Mouse (Mus musculus) hindbrain, embryonic 13.5 days (tissue): ENCODE measurements around the gene Col19a1. TPM values are rescaled to one million over a fixed set of nuclear protein-coding genes. Genes with fewer than 3 reads are reported as not detected.

Source experiments
- ATAC-seq: fragments of 200-750 bp; cut with Nextera tagmentation; 2 replicates; pipeline ENCODE4 v1.8.0; 2017; ENCODE audit warnings: moderate TSS enrichment; ENCODE audit not compliant: low FRiP score
- H3K27ac ChIP-seq: fragments of 300-500 bp; sonication (generic); 2 replicates; pipeline ENCODE4 v1.5.1; 2015; ENCODE audit warnings: inconsistent platforms, mild to moderate bottlenecking, moderate library complexity
- H3K27me3 ChIP-seq: fragments of 300-500 bp; sonication (generic); 2 replicates; pipeline ENCODE4 v1.6.1; 2015; ENCODE audit warnings: mild to moderate bottlenecking, inconsistent platforms
- H3K36me3 ChIP-seq: fragments of 300-500 bp; sonication (generic); 2 replicates; pipeline ENCODE4 v1.6.1; 2015; ENCODE audit warnings: mild to moderate bottlenecking, inconsistent platforms
- H3K4me1 ChIP-seq: fragments of 300-500 bp; sonication (generic); replicated peaks from 2 replicates; pipeline ENCODE4 v1.6.1; 2015; ENCODE audit warnings: inconsistent platforms
- H3K4me2 ChIP-seq: fragments of 300-500 bp; sonication (generic); 2 replicates; pipeline ENCODE4 v1.6.1; 2015; ENCODE audit warnings: inconsistent platforms, mild to moderate bottlenecking, moderate library complexity
- H3K4me3 ChIP-seq: fragments of 300-500 bp; sonication (generic); 2 replicates; pipeline ENCODE4 v1.5.1; 2015; ENCODE audit warnings: mild to moderate bottlenecking, inconsistent platforms
- H3K9ac ChIP-seq: fragments of 300-500 bp; sonication (generic); 2 replicates; pipeline ENCODE4 v1.6.1; 2015; ENCODE audit warnings: mild to moderate bottlenecking, inconsistent platforms
- H3K9me3 ChIP-seq: fragments of 300-500 bp; sonication (generic); 2 replicates; pipeline ENCODE4 v1.6.1; 2016; ENCODE audit warnings: inconsistent platforms
- WGBS: fragments of 180-500 bp; shearing (Covaris S2); methylation state at CpG from one replicate; pipeline ENCODE4 v1.1.7; 2015; 5-methylcytosine and 5-hydroxymethylcytosine counted together
- polyA plus RNA-seq: library from polyadenylated mRNA; unstranded; fragments of >200 nt; fragmentation: Nextera tagmentation; extraction: Ambion mirVana; gene quantifications from 2 replicates; pipeline ENCODE4 v1.2.1, GENCODE M21; 2015

The Col19a1 gene
- polyA plus RNA-seq, 1 experiment from 2014 or later, result 1.4 TPM

GRCm38 (mm10) chr1:24452159-24452558 lies 135.1 kb downstream of the Col19a1 start:
- no peak overlapping the region for H3K27ac ChIP-seq
- ATAC-seq, result no peak
- H3K27me3 ChIP-seq, result no peaks in the 10 kb centered on the region
- no peak overlapping the region for H3K9ac ChIP-seq
- no peaks in the 10 kb centered on the region for H3K4me1 ChIP-seq
- no peaks in the 10 kb centered on the region for H3K36me3 ChIP-seq
- H3K4me2 ChIP-seq, result no peak overlapping the region
- no peak overlapping the region for H3K4me3 ChIP-seq
- 74% methylated on average over 7 of the region's 7 CpGs for WGBS
- H3K9me3 ChIP-seq, result no peaks in the 10 kb centered on the region

- Histone ChIP-seq H3K4me3 (no peak overlapping the region), H3K4me2 (no peak overlapping the region), H3K9ac (no peak overlapping the region), H3K9me3 (no peaks in the 10 kb centered on the region), H3K4me1 (no peaks in the 10 kb centered on the region), H3K27me3 (no peaks in the 10 kb centered on the region), H3K36me3 (no peaks in the 10 kb centered on the region), H3K27ac (no peak overlapping the region)
- no peak for ATAC-seq
Measured at GRCm38 (mm10) chr1:24437425-24437824, 149.8 kb downstream of the Col19a1 start.

GRCm38 (mm10) chr1:24428306-24428705 lies 159.0 kb downstream of the Col19a1 start:
- Histone ChIP-seq H3K36me3 (no peaks in the 10 kb centered on the region), H3K27me3 (no peaks in the 10 kb centered on the region), H3K9me3 (no peaks in the 10 kb centered on the region), H3K27ac (no peak overlapping the region), H3K9ac (no peak overlapping the region), H3K4me2 (no peak overlapping the region), H3K4me3 (no peak overlapping the region), H3K4me1 (no peaks in the 10 kb centered on the region)
- ATAC-seq, result no peak
- WGBS, result 85% methylated on average over 5 of the region's 5 CpGs

- Histone ChIP-seq H3K4me1 (peaks cover 6% of the 10 kb centered on the region; the same call in 1 of the 2 replicates), H3K9ac (no peak overlapping the region), H3K9me3 (no peaks in the 10 kb centered on the region), H3K4me2 (no peak overlapping the region), H3K4me3 (no peak overlapping the region), H3K27ac (no peak overlapping the region), H3K27me3 (no peaks in the 10 kb centered on the region), H3K36me3 (no peaks in the 10 kb centered on the region)
- ATAC-seq, result peak; percentile 71
- 37% methylated on average over 8 of the region's 8 CpGs for WGBS
Measured at GRCm38 (mm10) chr1:24378125-24378821, 209.0 kb downstream of the Col19a1 start.

- Histone ChIP-seq H3K4me1 (peaks cover 6% of the 10 kb centered on the region; the same call in 1 of the 2 replicates), H3K36me3 (no peaks in the 10 kb centered on the region), H3K9me3 (no peaks in the 10 kb centered on the region), H3K27ac (no peak overlapping the region), H3K27me3 (no peaks in the 10 kb centered on the region), H3K9ac (no peak overlapping the region), H3K4me3 (no peak overlapping the region), H3K4me2 (no peak overlapping the region)
- ATAC-seq, result no peak
- 27% methylated on average over 2 of the region's 2 CpGs for WGBS
Measured at GRCm38 (mm10) chr1:24374902-24375301, 212.4 kb downstream of the Col19a1 start.

- H3K27me3 ChIP-seq, result no peaks in the 10 kb centered on the region
- H3K4me3 ChIP-seq, result no peak overlapping the region
- ATAC-seq, result no peak
- H3K27ac ChIP-seq, result no peak overlapping the region
- H3K36me3 ChIP-seq, result no peaks in the 10 kb centered on the region
- no peak overlapping the region for H3K4me2 ChIP-seq
- H3K4me1 ChIP-seq, result no peaks in the 10 kb centered on the region
- H3K9ac ChIP-seq, result no peak overlapping the region
- 81% methylated on average over 3 of the region's 3 CpGs for WGBS
- H3K9me3 ChIP-seq, result no peaks in the 10 kb centered on the region
Measured at GRCm38 (mm10) chr1:24373671-24374070, 213.6 kb downstream of the Col19a1 start.

- peak; percentile 49; the same call in 1 of the 2 replicates for ATAC-seq
- no peak overlapping the region for H3K4me3 ChIP-seq
- no peaks in the 10 kb centered on the region for H3K9me3 ChIP-seq
- H3K4me2 ChIP-seq, result no peak overlapping the region
- H3K27ac ChIP-seq, result no peak overlapping the region
- no peak overlapping the region for H3K9ac ChIP-seq
- H3K4me1 ChIP-seq, result peaks cover 3% of the 10 kb centered on the region; the same call in 1 of the 2 replicates
- no peaks in the 10 kb centered on the region for H3K36me3 ChIP-seq
- WGBS, result 92% methylated on average over 4 of the region's 4 CpGs
- H3K27me3 ChIP-seq, result no peaks in the 10 kb centered on the region
Measured at GRCm38 (mm10) chr1:24372471-24373258, 214.6 kb downstream of the Col19a1 start.

- Histone ChIP-seq H3K4me3 (no peak overlapping the region), H3K9ac (no peak overlapping the region), H3K4me1 (peaks cover 3% of the 10 kb centered on the region; the same call in 1 of the 2 replicates), H3K9me3 (no peaks in the 10 kb centered on the region), H3K4me2 (peak overlapping the region; percentile 28), H3K27ac (no peak overlapping the region), H3K36me3 (no peaks in the 10 kb centered on the region), H3K27me3 (no peaks in the 10 kb centered on the region)
- 52% methylated on average over 19 of the region's 19 CpGs for WGBS
- peak; percentile 38; the same call in 1 of the 2 replicates for ATAC-seq
Measured at GRCm38 (mm10) chr1:24367570-24368517, 219.4 kb downstream of the Col19a1 start.

GRCm38 (mm10) chr1:24364775-24365174 lies 222.5 kb downstream of the Col19a1 start:
- H3K9ac ChIP-seq, result no peak overlapping the region
- no peak for ATAC-seq
- H3K36me3 ChIP-seq, result no peaks in the 10 kb centered on the region
- no peaks in the 10 kb centered on the region for H3K27me3 ChIP-seq
- H3K4me3 ChIP-seq, result no peak overlapping the region
- H3K9me3 ChIP-seq, result no peaks in the 10 kb centered on the region
- WGBS, result 75% methylated on average over 7 of the region's 7 CpGs
- H3K27ac ChIP-seq, result no peak overlapping the region
- no peak overlapping the region for H3K4me2 ChIP-seq
- peaks cover 3% of the 10 kb centered on the region; the same call in 1 of the 2 replicates for H3K4me1 ChIP-seq

GRCm38 (mm10) chr1:24361990-24362635 lies 225.2 kb downstream of the Col19a1 start:
- WGBS, result 83% methylated on average over 13 of the region's 13 CpGs
- no peak overlapping the region for H3K4me3 ChIP-seq
- H3K36me3 ChIP-seq, result no peaks in the 10 kb centered on the region
- H3K4me1 ChIP-seq, result no peaks in the 10 kb centered on the region
- H3K27ac ChIP-seq, result no peak overlapping the region
- no peak overlapping the region for H3K9ac ChIP-seq
- H3K27me3 ChIP-seq, result no peaks in the 10 kb centered on the region
- no peaks in the 10 kb centered on the region for H3K9me3 ChIP-seq
- ATAC-seq, result no peak
- no peak overlapping the region for H3K4me2 ChIP-seq

GRCm38 (mm10) chr1:24349462-24350217 lies 237.6 kb downstream of the Col19a1 start:
- Histone ChIP-seq H3K4me1 (peaks cover 3% of the 10 kb centered on the region; the same call in 1 of the 2 replicates), H3K4me3 (no peak overlapping the region; the same call in 1 of the 2 replicates), H3K9me3 (no peaks in the 10 kb centered on the region), H3K4me2 (peak overlapping the region; percentile 30), H3K27me3 (no peaks in the 10 kb centered on the region), H3K36me3 (no peaks in the 10 kb centered on the region), H3K27ac (peak overlapping the region; percentile 66), H3K9ac (no peak overlapping the region)
- 65% methylated on average over 13 of the region's 13 CpGs for WGBS
- peak; percentile 96 for ATAC-seq
